Mouse (Mus musculus): ENCODE data around the gene Upp2.

The Upp2 gene

GRCm38 (mm10) chr2:58625186-58625585, 58.1 kb downstream of the Upp2 start:
- DNase-seq = no peak

DNA sequence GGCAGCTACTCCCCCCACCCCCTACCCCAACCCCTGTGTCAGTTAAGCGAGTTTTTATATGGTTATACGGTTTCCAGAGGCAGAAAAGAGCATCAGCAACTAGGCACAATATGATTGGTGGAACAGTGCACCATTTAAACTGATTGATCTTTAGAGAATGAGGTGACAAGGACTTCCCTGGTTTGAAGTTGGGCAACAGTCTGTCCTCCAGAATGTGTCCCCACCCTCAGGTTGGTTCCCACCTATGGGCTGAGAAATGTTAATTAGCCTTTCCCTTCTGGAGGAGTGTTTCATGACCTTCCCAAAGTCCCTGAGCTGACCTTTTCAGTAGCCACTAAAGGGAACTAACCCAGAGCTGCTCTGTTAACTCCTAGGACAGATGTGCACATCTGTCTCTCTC, 58.6 kb downstream of the Upp2 start:
- DNase-seq = no peak

- no peak for DNase-seq
Observed at GRCm38 (mm10) chr2:58626136-58626769, 59.2 kb downstream of the Upp2 start.

DNA sequence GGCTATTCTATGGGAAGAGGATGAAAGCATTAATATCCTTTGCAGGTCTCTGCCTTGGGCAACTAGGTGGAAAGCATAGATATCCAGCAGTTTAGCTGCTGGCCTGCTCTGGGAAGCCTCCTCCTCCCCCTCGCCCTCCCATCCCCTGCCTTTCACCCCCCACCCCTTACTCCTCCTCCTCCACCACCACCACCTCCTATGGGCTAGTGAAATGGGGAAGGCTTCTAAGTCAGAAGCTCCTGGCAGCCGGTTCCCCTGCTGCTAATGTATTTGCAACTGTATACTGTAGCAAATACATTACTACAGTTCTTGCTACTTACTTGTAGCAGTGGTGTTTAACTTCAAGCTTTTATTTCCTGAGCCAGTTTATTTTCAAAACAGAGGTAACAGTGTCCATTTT, 60.9 kb downstream of the Upp2 start:
- DNase-seq = no peak

- DNase-seq = no peak
Observed at GRCm38 (mm10) chr2:58628993-58629392, 61.9 kb downstream of the Upp2 start.

- no peak for DNase-seq
Observed at GRCm38 (mm10) chr2:58629440-58629839, 62.3 kb downstream of the Upp2 start.

DNA sequence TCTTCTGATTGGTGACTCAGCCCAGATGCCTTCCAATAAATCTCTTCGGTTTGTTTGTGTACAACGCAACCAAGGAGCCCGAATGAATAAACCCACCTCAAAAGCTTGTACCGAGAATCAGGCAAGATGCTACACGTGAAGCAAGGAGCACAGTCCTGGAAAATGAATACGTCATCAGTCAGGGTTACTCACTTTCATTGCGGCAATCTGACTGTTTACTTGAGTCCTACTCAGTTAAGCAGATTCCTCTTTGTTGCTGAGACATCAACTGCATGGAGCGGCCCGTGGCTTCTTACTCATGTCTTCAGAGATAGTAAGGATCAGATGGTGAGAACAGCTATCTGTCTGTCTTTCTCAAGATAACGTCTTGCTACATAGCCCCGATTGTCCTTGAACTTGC, 66.7 kb downstream of the Upp2 start:
- no peak for DNase-seq

DNA sequence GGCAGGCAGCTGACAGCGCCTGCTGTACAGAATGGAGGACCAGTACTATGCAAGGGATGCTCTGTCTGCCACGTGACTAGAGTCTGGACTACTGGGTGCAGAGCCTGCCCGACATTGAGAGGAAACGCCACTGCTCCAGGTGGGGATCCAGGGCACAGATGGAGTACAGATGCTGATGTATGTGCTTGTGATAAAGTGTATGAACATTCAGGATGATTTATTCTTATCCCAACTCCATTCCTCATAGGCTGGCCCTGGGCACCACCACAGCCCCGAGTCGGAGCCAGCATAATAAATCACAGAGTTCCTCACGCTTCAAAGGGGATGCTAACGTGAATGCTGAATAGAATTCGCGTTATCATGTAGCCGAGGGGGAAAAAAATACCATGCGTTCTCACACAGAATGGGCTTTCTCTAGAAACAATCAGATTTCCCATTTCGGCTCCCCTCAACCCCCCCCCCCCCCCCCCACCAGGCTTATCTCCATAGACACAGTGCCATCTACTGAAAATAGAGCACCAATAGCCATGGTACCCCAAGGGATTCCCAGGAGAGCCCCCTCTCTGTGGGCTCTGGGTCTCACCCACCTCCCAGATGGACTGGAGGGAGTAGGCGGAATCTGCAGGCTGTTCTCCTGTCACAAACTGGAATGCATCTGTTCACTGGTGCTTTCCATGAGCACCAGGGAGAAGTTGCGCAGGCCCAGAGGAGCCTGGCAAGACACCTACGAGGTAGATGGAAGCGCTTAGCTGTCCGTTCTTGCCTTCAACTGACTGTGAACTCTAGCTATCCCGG, 74.9 kb downstream of the Upp2 start:
- DNase-seq = no peak

- DNase-seq = no peak
Observed at GRCm38 (mm10) chr2:58645667-58646066, 78.6 kb downstream of the Upp2 start.

- peak; percentile 18 to 23 for DNase-seq
Observed at GRCm38 (mm10) chr2:58655169-58655568, 88.1 kb downstream of the Upp2 start.

- DNase-seq = no peak
Observed at GRCm38 (mm10) chr2:58656959-58657358, 89.9 kb downstream of the Upp2 start.

DNA sequence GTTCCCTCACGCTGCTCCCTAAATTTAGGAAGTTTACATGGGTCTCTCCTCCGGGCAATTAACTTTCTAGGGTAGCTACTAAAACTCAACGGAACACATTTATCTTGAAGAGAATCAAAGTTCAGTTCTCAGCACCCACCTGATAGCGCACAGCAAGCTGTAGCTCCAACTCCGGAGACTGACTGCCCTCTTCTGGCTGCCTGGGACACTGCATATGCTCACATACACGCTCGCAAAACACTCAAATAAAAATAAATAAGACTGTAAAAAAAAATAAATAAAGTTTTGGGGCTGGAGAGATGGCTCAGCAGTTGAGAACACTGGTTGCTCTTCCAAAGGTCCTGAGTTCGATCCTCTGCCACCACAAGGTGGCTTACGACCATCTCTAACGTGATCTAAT, 90.8 kb downstream of the Upp2 start:
- DNase-seq = no peak

- DNase-seq = no peak
Observed at GRCm38 (mm10) chr2:58660591-58660990, 93.5 kb downstream of the Upp2 start.

DNA sequence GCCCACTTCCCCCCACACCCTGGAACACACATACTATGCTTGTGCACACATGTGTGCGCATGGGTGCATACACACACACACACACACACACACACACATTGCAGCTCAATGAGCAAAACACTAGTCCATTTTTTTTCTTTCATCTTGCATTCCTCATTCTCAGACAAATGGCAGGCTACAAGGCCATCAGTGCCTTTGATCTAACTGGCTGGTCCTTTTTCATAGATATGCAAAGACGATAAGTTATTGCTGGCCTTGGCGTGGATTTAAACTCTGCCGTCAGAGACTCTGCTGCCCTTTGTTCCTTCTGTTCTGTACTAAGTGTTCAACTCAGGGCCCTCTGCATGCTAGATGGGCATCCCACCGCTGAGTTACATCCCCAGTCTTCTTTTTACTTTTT, 94.0 kb downstream of the Upp2 start:
- no peak for DNase-seq

DNA sequence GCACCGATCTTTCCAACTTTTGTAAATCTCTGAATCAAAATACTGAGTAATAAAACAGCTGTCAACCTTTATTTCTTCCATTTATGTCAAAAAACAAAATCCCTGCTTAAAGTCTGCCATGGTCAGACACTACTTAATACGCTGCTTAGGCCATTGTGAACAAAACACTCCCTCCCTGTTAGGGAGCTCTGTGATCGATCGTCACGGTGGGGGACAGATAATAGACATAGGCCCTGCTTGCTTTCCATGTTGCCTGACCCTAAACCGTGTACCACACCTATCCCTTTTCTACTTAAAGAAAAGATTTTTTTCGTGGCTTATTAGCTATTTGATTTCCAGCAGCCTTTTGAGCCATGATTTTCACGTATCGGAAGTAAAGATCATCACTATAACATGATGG, 95.6 kb downstream of the Upp2 start:
- no peak for DNase-seq

DNA sequence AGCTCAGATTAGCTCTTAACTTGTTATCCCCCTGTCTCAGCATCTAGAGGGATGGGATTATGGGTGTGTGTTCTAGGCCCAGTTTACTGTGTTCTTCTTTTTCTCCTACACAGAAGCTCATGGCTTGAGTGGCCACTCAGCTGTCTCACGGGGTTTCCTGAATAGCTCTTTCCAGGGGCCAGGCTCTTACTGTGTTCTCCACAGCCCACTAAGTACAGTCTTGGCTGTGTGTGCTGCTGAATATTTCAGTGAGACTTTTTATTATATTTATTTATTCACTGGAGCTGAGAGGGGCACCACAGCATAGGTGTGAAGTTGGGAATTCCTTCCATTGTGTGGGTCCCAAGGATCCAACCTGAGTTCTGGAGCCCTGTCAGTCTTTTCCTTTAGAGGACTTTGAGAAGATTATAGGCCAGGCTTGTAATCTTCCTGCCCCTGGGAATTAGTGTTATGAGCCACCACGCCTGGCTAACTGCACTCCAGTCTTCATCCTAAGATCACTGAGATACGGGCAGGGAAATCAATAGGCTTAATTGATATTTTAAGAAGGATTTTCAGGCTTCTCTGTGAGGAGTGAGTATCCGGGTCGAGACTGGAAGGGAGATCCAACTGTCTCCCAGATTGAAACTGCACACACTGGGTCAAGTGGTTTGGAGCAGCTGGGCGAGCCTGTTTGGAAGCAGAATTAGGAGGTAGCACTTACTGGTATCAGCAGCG, 96.5 kb downstream of the Upp2 start:
- DNase-seq = no peak

DNA sequence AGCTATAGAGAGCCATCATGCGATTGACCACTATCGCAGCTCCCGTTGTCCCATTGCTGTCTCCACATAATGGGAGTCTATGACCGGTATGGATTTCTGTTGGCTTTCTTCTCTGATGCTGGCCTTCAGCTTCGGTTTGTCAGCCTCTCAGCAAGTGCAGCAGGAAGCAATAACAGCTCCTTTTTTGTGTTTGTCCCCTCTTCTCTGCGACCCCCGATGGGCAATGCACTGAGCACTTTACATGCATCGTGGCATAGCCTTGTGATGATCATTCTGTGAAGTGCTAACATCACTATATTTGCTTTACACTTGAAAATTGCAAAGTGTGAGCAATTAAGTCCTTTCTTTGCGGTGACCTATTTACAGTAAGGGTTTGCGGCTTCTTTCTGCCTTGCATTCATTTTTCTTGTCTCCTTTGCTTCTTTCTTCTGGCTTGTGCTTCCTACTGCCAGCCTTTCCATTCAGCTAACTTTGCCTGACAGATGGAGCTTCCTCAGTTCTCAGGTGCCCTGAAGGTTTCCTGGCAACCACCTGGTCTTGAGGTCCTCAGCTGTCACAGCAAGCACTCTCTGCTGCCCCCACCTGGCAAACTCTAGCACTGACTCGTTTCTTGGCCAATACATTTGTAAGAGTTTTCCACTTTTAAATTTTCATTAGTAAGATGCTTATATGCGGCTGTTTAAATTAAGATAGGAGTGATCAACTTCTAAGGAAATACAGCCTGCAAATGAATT, 98.2 kb downstream of the Upp2 start:
- DNase-seq = peak; percentile 97 to 99

GRCm38 (mm10) chr2:58667298-58667697, 100.2 kb downstream of the Upp2 start:
- peak; percentile 67 to 74 for DNase-seq

DNA sequence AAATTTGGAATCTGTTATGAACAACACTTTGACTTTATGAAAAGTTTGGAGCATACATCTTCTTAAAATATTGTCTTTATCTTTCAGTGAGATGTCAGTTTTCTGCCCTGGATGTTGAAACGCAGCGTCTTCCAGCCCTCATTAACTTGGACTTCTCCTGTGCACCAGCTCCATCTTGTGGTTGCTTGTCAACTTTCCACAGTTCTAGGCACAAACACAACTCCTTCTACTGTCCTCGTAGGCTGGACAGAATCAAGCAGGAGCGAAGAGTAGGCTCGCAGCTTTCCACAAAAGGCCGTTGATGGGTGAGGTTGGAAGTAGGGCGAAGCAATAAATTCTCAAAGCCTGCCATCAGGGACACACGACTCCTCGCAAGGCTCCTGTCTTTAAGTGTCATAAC, 100.9 kb downstream of the Upp2 start:
- peak; percentile 85 for DNase-seq

DNA sequence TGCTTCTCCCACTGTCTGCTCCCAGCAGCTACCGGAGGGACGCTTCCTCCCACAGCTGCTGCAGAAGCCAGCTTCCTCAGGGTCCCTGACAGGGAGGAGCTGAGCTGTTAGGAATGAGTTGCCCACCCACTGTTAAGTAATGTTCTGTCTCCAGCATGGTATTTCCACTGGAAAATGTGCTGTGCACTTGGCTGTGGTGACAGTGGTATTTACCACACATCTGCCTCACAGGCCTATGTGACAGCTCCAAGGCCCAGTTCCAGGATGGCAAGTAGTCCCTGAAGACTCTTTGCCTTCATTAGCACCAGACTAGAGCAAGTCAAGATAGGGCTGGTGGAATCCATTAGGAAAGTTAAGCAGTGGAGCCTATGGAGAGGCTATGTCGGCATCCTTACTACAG, 102.0 kb downstream of the Upp2 start:
- DNase-seq = no peak

GRCm38 (mm10) chr2:58672520-58672919, 105.4 kb downstream of the Upp2 start:
- DNase-seq = no peak

DNA sequence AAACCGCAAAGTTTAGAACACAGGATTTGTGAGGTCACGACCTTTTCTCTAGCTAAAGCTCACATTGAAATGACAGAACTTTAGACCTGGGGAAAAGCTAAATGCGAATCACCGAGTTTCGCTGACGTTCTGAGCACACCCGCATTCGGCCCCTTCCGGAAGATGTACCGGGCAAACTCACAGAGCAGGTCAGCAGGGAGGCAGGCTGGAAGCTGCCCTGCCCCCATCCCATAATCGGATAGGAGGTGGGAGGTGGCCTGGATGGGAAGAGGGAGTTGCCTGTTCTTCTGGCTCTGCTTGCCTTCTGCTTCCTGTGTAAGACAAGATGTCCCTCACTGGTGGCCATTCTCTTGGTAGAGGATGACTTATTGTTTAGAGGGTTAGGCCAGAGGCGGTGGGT, 112.9 kb downstream of the Upp2 start:
- no peak for DNase-seq

GRCm38 (mm10) chr2:58680794-58681193, 113.7 kb downstream of the Upp2 start:
- peak; percentile 85 for DNase-seq
